Mouse (Mus musculus): ENCODE results near the gene Clasp2. TPM values are rescaled to one million over a fixed set of nuclear protein-coding genes. Genes with fewer than 3 reads are reported as not detected.
"Not testable (repeated sequence)": the region's sequence is repeated elsewhere in the genome, so short reads cannot be mapped to it uniquely, and the experiment has no call there.

Clasp2 gene
- total RNA-seq, 2 experiments from 2014 or later: 306 to 307 TPM

GRCm38 (mm10) chr9:113812671-113813001, 71.4 kb downstream of the Clasp2 start:
- intact Hi-C loops (cut with DNase I): no loop called here
- DNase-seq: no peak

- intact Hi-C loops (cut with DNase I): no loop called here
- no peak for DNase-seq
These were observed 71.8 kb downstream of the Clasp2 start for GRCm38 (mm10) chr9:113813086-113813485.

GRCm38 (mm10) chr9:113815836-113816235, 74.6 kb downstream of the Clasp2 start:
- no peak for DNase-seq
- intact Hi-C loops (cut with DNase I): no loop called here

GRCm38 (mm10) chr9:113822150-113822549, 80.9 kb downstream of the Clasp2 start:
- intact Hi-C loops (cut with DNase I): no loop called here

GRCm38 (mm10) chr9:113828719-113829118, 87.4 kb downstream of the Clasp2 start:
- intact Hi-C loops (cut with DNase I): loop anchor here (5.0 kb wide), 1 partner anchor 86 kb away; the partner anchor contains the start of gene Clasp2
- no peak for DNase-seq

More at GRCm38 (mm10) chr9:113822150-113822549, 80.9 kb downstream of the Clasp2 start:
- no peak for DNase-seq

GRCm38 (mm10) chr9:113830219-113830618, 88.9 kb downstream of the Clasp2 start:
- intact Hi-C loops (cut with DNase I): no loop called here
- no peak for DNase-seq

GRCm38 (mm10) chr9:113833481-113833880, 92.2 kb downstream of the Clasp2 start:
- intact Hi-C loops (cut with DNase I): no loop called here
- DNase-seq: no peak

GRCm38 (mm10) chr9:113837001-113837400, 95.7 kb downstream of the Clasp2 start:
- DNase-seq: no peak
- intact Hi-C loops (cut with DNase I): no loop called here

GRCm38 (mm10) chr9:113837461-113837860, 96.2 kb downstream of the Clasp2 start:
- intact Hi-C loops (cut with DNase I): no loop called here
- no peak for DNase-seq

GRCm38 (mm10) chr9:113844029-113844428, 102.8 kb downstream of the Clasp2 start:
- intact Hi-C loops (cut with DNase I): loop anchor here (5.0 kb wide), 1 partner anchor 102 kb away; the partner anchor contains the start of gene Clasp2
- no peak for DNase-seq

GRCm38 (mm10) chr9:113855441-113855840, 114.2 kb downstream of the Clasp2 start:
- DNase-seq: no peak
- intact Hi-C loops (cut with DNase I): no loop called here

- DNase-seq: no peak
- intact Hi-C loops (cut with DNase I): no loop called here
These were observed 116.1 kb downstream of the Clasp2 start for GRCm38 (mm10) chr9:113857281-113857928.

GRCm38 (mm10) chr9:113857929-113858440, 116.7 kb downstream of the Clasp2 start:
- no peak for DNase-seq
- intact Hi-C loops (cut with DNase I): no loop called here

GRCm38 (mm10) chr9:113859420-113859819, 118.1 kb downstream of the Clasp2 start:
- DNase-seq: no peak
- intact Hi-C loops (cut with DNase I): no loop called here

- DNase-seq: no peak
- intact Hi-C loops (cut with DNase I): no loop called here
These were observed 122.2 kb downstream of the Clasp2 start for GRCm38 (mm10) chr9:113863370-113863999.

- DNase-seq: no peak
- intact Hi-C loops (cut with DNase I): no loop called here
These were observed 126.7 kb downstream of the Clasp2 start for GRCm38 (mm10) chr9:113867951-113868350.

GRCm38 (mm10) chr9:113894903-113895302, 153.6 kb downstream of the Clasp2 start:
- intact Hi-C loops (cut with DNase I): no loop called here
- DNase-seq: no peak

- intact Hi-C loops (cut with DNase I): no loop called here
- no peak for DNase-seq
These were observed 161.9 kb downstream of the Clasp2 start for GRCm38 (mm10) chr9:113903136-113903535.

- DNase-seq; intact Hi-C loops (cut with DNase I): not testable (repeated sequence)
These were observed 163.0 kb downstream of the Clasp2 start for GRCm38 (mm10) chr9:113904315-113904714.

- intact Hi-C loops (cut with DNase I): no loop called here
These were observed 174.5 kb downstream of the Clasp2 start for GRCm38 (mm10) chr9:113915789-113916188.

GRCm38 (mm10) chr9:113922677-113923076, 181.4 kb downstream of the Clasp2 start:
- intact Hi-C loops (cut with DNase I): no loop called here
- DNase-seq: no peak

More at GRCm38 (mm10) chr9:113915789-113916188, 174.5 kb downstream of the Clasp2 start:
- no peak for DNase-seq

GRCm38 (mm10) chr9:113924883-113925282, 183.6 kb downstream of the Clasp2 start:
- no peak for DNase-seq
- intact Hi-C loops (cut with DNase I): no loop called here
